Mouse (Mus musculus): ENCODE data around the gene Anks1b. TPM values are rescaled to one million over a fixed set of nuclear protein-coding genes. Genes with fewer than 3 reads are reported as not detected.

The Anks1b gene
- total and polyA plus RNA-seq, 3 experiments, result not detected

- no peaks in the 10 kb centered on the region for H3K4me1 ChIP-seq (ENCODE audit: control insufficient read depth in 1 of 2, insufficient read depth in 2 of 2, low read length in 2 of 2)
- H3K4me3 ChIP-seq (ENCODE audit: control insufficient read depth in 1 of 2, insufficient read depth in 1 of 2, low read depth in 2 of 2, low read length in 2 of 2), result no peak overlapping the region
- no peak overlapping the region for H3K27ac ChIP-seq (ENCODE audit: control insufficient read depth, low read depth, low read length)
- no peaks in the 10 kb centered on the region for H3K9me3 ChIP-seq (replicated peaks; ENCODE audit: insufficient read depth, low read length)
- no peaks in the 10 kb centered on the region for H3K36me3 ChIP-seq (ENCODE audit: control insufficient read depth in 1 of 2, insufficient read depth in 2 of 2, low read length in 2 of 2)
- no peak overlapping the region for H3K9ac ChIP-seq (ENCODE audit: control insufficient read depth, low read depth, low read length, poor library complexity, severe bottlenecking)
- DNase-seq (ENCODE audit: low read depth, low spot score), result no peak
- TF ChIP-seq ZMIZ1 (IDR thresholded peaks at IDR 0.05; ENCODE audit: low read depth, low read length), result no peak
- no peak for TF ChIP-seq ETS1 (IDR thresholded peaks at IDR 0.05; ENCODE audit: low read depth, low read length)
- no peaks in the 10 kb centered on the region for H3K79me2 ChIP-seq (ENCODE audit: control insufficient read depth, insufficient read depth, low read length, poor library complexity)
- no peaks in the 10 kb centered on the region for H3K27me3 ChIP-seq (ENCODE audit: control insufficient read depth in 1 of 2, insufficient read depth in 2 of 2, low read length in 2 of 2)
These were observed 662.1 kb downstream of the Anks1b start for GRCm38 (mm10) chr10:90535370-90535769.

GRCm38 (mm10) chr10:90546635-90547034 is 673.3 kb downstream of the Anks1b start:
- Histone ChIP-seq H3K4me3 (ENCODE audit: control insufficient read depth in 1 of 2, insufficient read depth in 1 of 2, low read depth in 2 of 2, low read length in 2 of 2) (no peak overlapping the region), H3K4me1 (ENCODE audit: control insufficient read depth in 1 of 2, insufficient read depth in 2 of 2, low read length in 2 of 2) (no peaks in the 10 kb centered on the region), H3K79me2 (ENCODE audit: control insufficient read depth, insufficient read depth, low read length, poor library complexity) (no peaks in the 10 kb centered on the region), H3K27ac (ENCODE audit: control insufficient read depth, low read depth, low read length) (no peak overlapping the region), H3K36me3 (ENCODE audit: control insufficient read depth in 1 of 2, insufficient read depth in 2 of 2, low read length in 2 of 2) (no peaks in the 10 kb centered on the region), H3K27me3 (ENCODE audit: control insufficient read depth in 1 of 2, insufficient read depth in 2 of 2, low read length in 2 of 2) (no peaks in the 10 kb centered on the region), H3K9ac (ENCODE audit: control insufficient read depth, low read depth, low read length, poor library complexity, severe bottlenecking) (no peak overlapping the region), H3K9me3 (replicated peaks; ENCODE audit: insufficient read depth, low read length) (no peaks in the 10 kb centered on the region)
- TF ChIP-seq EP300 (IDR thresholded peaks at IDR 0.05; ENCODE audit: low read depth in 1 of 2, low read length in 2 of 2), result no peak
- no peak for TF ChIP-seq CHD2 (IDR thresholded peaks at IDR 0.05; ENCODE audit: low read length)
- TF ChIP-seq CHD1 (IDR thresholded peaks at IDR 0.05; ENCODE audit: low read depth, low read length), result no peak
- TF ChIP-seq ETS1 (IDR thresholded peaks at IDR 0.05; ENCODE audit: low read depth, low read length), result no peak
- no peak for TF ChIP-seq MAX (IDR thresholded peaks at IDR 0.05; ENCODE audit: low read length)
- TF ChIP-seq SMC3 (IDR thresholded peaks at IDR 0.05; ENCODE audit: low read depth, low read length), result no peak
- TF ChIP-seq HCFC1 (IDR thresholded peaks at IDR 0.05; ENCODE audit: low read depth, low read length), result no peak
- no peak for TF ChIP-seq E2F4 (IDR thresholded peaks at IDR 0.05; ENCODE audit: borderline replicate concordance, low read depth, low read length)
- no peak for TF ChIP-seq POLR2AphosphoS2 (IDR thresholded peaks at IDR 0.05; ENCODE audit: low read length)
- no peak for TF ChIP-seq RCOR1 (IDR thresholded peaks at IDR 0.05; ENCODE audit: low read depth, low read length)
- TF ChIP-seq MEF2A (IDR thresholded peaks at IDR 0.05; ENCODE audit: extremely low read depth, insufficient replicate concordance, low read depth, low read length, poor library complexity, severe bottlenecking), result no peak
- TF ChIP-seq TCF12 (IDR thresholded peaks at IDR 0.05; ENCODE audit: low read depth, low read length), result no peak
- TF ChIP-seq POLR2AphosphoS5 (IDR thresholded peaks at IDR 0.05; ENCODE audit: borderline replicate concordance, low read depth, low read length), result no peak
- TF ChIP-seq SIN3A (IDR thresholded peaks at IDR 0.05; ENCODE audit: low read length), result no peak
- TF ChIP-seq GATA1 (IDR thresholded peaks at IDR 0.05; ENCODE audit: low read depth, low read length), result no peak
- no peak for TF ChIP-seq ZKSCAN1 (IDR thresholded peaks at IDR 0.05; ENCODE audit: low read depth, low read length)
- no peak for TF ChIP-seq NRF1 (IDR thresholded peaks at IDR 0.05; ENCODE audit: insufficient read depth, low read depth, low read length, poor library complexity, severe bottlenecking)
- TF ChIP-seq BHLHE40 (IDR thresholded peaks at IDR 0.05; ENCODE audit: borderline replicate concordance, low read depth, low read length), result no peak
- no peak for TF ChIP-seq POLR2A (IDR thresholded peaks at IDR 0.05; ENCODE audit: control insufficient read depth in 1 of 2, insufficient read depth in 1 of 2, low read depth in 1 of 2, low read length in 2 of 2, poor library complexity in 1 of 2)
- no peak for TF ChIP-seq TAL1 (IDR thresholded peaks at IDR 0.05; ENCODE audit: low read length)
- no peak for DNase-seq (ENCODE audit: low read depth, low spot score)
